Mouse (Mus musculus) hindbrain, embryonic 10.5 days (tissue): ENCODE results near the gene Yju2. TPM values are rescaled to one million over a fixed set of nuclear protein-coding genes. Genes with fewer than 3 reads are reported as not detected.

ENCODE experiments used
- DNase-seq: peaks from one replicate; pipeline ENCODE4 v3.0.0-alpha.2; 2017; ENCODE audit warnings: low spot score
- H3K27ac ChIP-seq: fragments of 300-500 bp; sonication (generic); 2 replicates; pipeline ENCODE4 v1.5.1; 2016; ENCODE audit warnings: mild to moderate bottlenecking, moderate library complexity
- H3K27me3 ChIP-seq: fragments of 300-500 bp; sonication (generic); 2 replicates; pipeline ENCODE4 v1.6.1; 2016; ENCODE audit warnings: mild to moderate bottlenecking; ENCODE audit not compliant: poor library complexity, insufficient read depth, severe bottlenecking
- H3K36me3 ChIP-seq: fragments of 300-500 bp; sonication (generic); 2 replicates; pipeline ENCODE4 v1.6.1; 2016; ENCODE audit warnings: mild to moderate bottlenecking, moderate library complexity
- H3K4me1 ChIP-seq: fragments of 300-500 bp; sonication (generic); replicated peaks from 2 replicates; pipeline ENCODE4 v1.6.1; 2016; ENCODE audit warnings: mild to moderate bottlenecking
- H3K4me3 ChIP-seq: fragments of 300-500 bp; sonication (generic); 2 replicates; pipeline ENCODE4 v1.5.1; 2016; ENCODE audit warnings: mild to moderate bottlenecking, moderate library complexity
- H3K9me3 ChIP-seq: fragments of 300-500 bp; sonication (generic); 2 replicates; pipeline ENCODE4 v1.6.1; 2016; ENCODE audit warnings: mild to moderate bottlenecking, moderate library complexity
- WGBS: fragments of 180-500 bp; shearing (Covaris S2); methylation state at CpG from one replicate; pipeline ENCODE4 v1.1.7; 2016; 5-methylcytosine and 5-hydroxymethylcytosine counted together
- polyA plus RNA-seq: library from polyadenylated mRNA; unstranded; fragments of >200 nt; fragmentation: Nextera tagmentation; extraction: Ambion mirVana; gene quantifications from 2 replicates; pipeline ENCODE4 v1.2.1, GENCODE M21; 2016

Gene Yju2
- polyA plus RNA-seq, 1 experiment from 2014 or later = 31.3 TPM

GRCm38 (mm10) chr17:56015293-56015692 lies 56.4 kb downstream of the Yju2 start:
- Histone ChIP-seq H3K36me3 (peaks cover 99% of the 10 kb centered on the region), H3K27me3 (no peaks in the 10 kb centered on the region), H3K4me1 (peaks cover 14% of the 10 kb centered on the region), H3K9me3 (no peaks in the 10 kb centered on the region), H3K27ac (no peak overlapping the region), H3K4me3 (no peak overlapping the region)
- DNase-seq = no peak
- WGBS = 94% methylated on average over 9 of the region's 9 CpGs

GRCm38 (mm10) chr17:56016382-56016781 lies 57.5 kb downstream of the Yju2 start:
- Histone ChIP-seq H3K4me3 (no peak overlapping the region), H3K27me3 (no peaks in the 10 kb centered on the region), H3K9me3 (no peaks in the 10 kb centered on the region), H3K4me1 (peaks cover 4% of the 10 kb centered on the region), H3K27ac (no peak overlapping the region), H3K36me3 (peaks cover 98% of the 10 kb centered on the region)
- WGBS = 85% methylated on average over 8 of the region's 8 CpGs
- no peak for DNase-seq

- no peak overlapping the region for H3K27ac ChIP-seq
- no peak overlapping the region for H3K4me3 ChIP-seq
Measured at GRCm38 (mm10) chr17:56016793-56017785, 58.2 kb downstream of the Yju2 start.

GRCm38 (mm10) chr17:56017848-56018247 lies 58.9 kb downstream of the Yju2 start:
- Histone ChIP-seq H3K27me3 (no peaks in the 10 kb centered on the region), H3K4me1 (peaks cover 16% of the 10 kb centered on the region), H3K27ac (no peak overlapping the region), H3K36me3 (peaks cover 91% of the 10 kb centered on the region), H3K9me3 (no peaks in the 10 kb centered on the region), H3K4me3 (no peak overlapping the region)
- WGBS = 88% methylated on average over 7 of the region's 7 CpGs
- no peak for DNase-seq

More at GRCm38 (mm10) chr17:56016793-56017785, 58.2 kb downstream of the Yju2 start:
- Histone ChIP-seq H3K36me3 (peaks cover 91% of the 10 kb centered on the region), H3K9me3 (no peaks in the 10 kb centered on the region), H3K27me3 (no peaks in the 10 kb centered on the region), H3K4me1 (peaks cover 8% of the 10 kb centered on the region; the same call in 1 of the 2 replicates)
- whole genome bisulfite sequencing = 85% methylated on average over 15 of the region's 15 CpGs
- DNase-seq = no peak

Other genes starting within 250 kb of the Yju2 start
- 9.8 and 12.2 TPM in 2 replicates for gene Pot1b, start 246.5 kb upstream of the Yju2 start, polyA plus RNA-seq
- 0.06 and 0.09 TPM in 2 replicates for gene Adgre4, start 209.1 kb upstream of the Yju2 start, polyA plus RNA-seq
- gene Zfp119a, start 80.2 kb upstream of the Yju2 start, polyA plus RNA-seq = 6.3 and 8.3 TPM in 2 replicates
- gene Zfp959, start 67.0 kb upstream of the Yju2 start, polyA plus RNA-seq = 12.1 and 13.3 TPM in 2 replicates
- 4.6 and 5.6 TPM in 2 replicates for gene Zfp119b, start 9.6 kb upstream of the Yju2 start, polyA plus RNA-seq
- 1.9 and 2.8 TPM in 2 replicates for gene Ebi3, start 6.5 kb upstream of the Yju2 start, polyA plus RNA-seq
- gene Shd, start 11.4 kb downstream of the Yju2 start, polyA plus RNA-seq = 52.0 and 105 TPM in 2 replicates
- 67.6 and 99.5 TPM in 2 replicates for gene Fsd1, start 27.4 kb downstream of the Yju2 start, polyA plus RNA-seq
- gene Stap2, start 46.5 kb downstream of the Yju2 start, polyA plus RNA-seq = 6.0 and 8.3 TPM in 2 replicates
- gene Mpnd, start 46.6 kb downstream of the Yju2 start, polyA plus RNA-seq = 131 and 177 TPM in 2 replicates
- 161 and 163 TPM in 2 replicates for gene Sh3gl1, start 77.5 kb downstream of the Yju2 start, polyA plus RNA-seq
- 35.3 and 46.0 TPM in 2 replicates for gene Chaf1a, start 81.3 kb downstream of the Yju2 start, polyA plus RNA-seq
- gene Ubxn6, start 115.9 kb downstream of the Yju2 start, polyA plus RNA-seq = 38.7 and 52.7 TPM in 2 replicates
- gene Hdgfl2, start 120.5 kb downstream of the Yju2 start, polyA plus RNA-seq = 186 and 190 TPM in 2 replicates
- gene Plin4, start 150.7 kb downstream of the Yju2 start, polyA plus RNA-seq = 0.04 and 0.06 TPM in 2 replicates
- 0.39 and 0.42 TPM in 2 replicates for gene Plin5, start 158.5 kb downstream of the Yju2 start, polyA plus RNA-seq
- not detected in 2 replicates for gene Lrg1, start 162.9 kb downstream of the Yju2 start, polyA plus RNA-seq
- 2.3 and 3.8 TPM in 2 replicates for gene Sema6b, start 181.2 kb downstream of the Yju2 start, polyA plus RNA-seq
- 10.4 and 11.8 TPM in 2 replicates for gene Tnfaip8l1, start 203.4 kb downstream of the Yju2 start, polyA plus RNA-seq
- gene Mydgf, start 224.8 kb downstream of the Yju2 start, polyA plus RNA-seq = 70.5 and 80.6 TPM in 2 replicates